Mouse (Mus musculus) right cerebral cortex, adult 18-20 months (tissue): ENCODE data around the gene Dus1l.
"Not testable (repeated sequence)": the region's sequence is repeated elsewhere in the genome, so short reads cannot be mapped to it uniquely, and the experiment has no call there.

Experiments used
- DNase-seq: peaks from one replicate; pipeline ENCODE4 v3.0.0; 2022; ENCODE audit warnings: mixed read lengths

The Dus1l gene

DNA sequence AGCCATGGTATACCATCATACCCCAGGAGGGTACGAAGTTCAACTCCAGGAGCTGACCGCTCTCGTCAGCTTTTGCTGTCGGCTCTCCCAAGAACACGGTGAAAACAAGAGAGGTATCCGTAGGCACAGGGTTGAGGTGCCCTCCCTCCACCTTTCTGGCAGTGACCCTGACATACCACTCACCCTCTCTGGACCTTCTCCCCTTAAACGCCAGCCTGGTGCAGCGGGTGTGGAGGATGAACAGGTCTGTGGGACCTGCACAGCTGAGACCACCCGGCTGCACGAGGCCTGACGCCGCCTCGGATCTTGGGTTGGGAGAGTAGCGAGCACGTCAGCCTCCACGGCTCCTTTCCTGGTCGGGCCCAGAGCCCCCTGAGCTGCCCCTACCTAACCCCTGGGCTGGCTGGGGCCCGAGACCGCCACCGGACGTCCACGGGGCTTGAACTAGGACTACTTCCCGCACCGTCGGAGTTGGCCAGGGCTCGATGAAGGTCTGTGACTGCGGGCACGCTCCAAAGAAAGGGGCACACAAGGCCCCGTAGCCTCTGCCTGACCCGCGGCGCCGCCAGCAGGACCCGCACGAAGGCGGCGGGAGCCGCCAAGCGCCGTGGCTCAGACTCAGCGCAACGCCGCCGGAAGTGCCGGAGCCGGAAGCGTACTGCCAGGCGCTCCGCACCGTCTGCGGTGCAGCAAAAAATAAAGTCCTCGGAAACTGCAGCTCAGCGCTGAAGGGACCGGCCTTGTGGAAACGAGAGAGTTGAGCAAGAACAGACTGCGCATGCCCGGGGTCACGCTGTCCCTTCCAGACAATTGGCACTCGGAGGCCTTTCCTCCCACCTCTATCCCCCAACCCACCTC, at the start of gene Dus1l:
Dus1l (minus strand) TSS at position 648 of the 858 bp plus-strand sequence.
- peak; percentile 96 for DNase-seq

DNA sequence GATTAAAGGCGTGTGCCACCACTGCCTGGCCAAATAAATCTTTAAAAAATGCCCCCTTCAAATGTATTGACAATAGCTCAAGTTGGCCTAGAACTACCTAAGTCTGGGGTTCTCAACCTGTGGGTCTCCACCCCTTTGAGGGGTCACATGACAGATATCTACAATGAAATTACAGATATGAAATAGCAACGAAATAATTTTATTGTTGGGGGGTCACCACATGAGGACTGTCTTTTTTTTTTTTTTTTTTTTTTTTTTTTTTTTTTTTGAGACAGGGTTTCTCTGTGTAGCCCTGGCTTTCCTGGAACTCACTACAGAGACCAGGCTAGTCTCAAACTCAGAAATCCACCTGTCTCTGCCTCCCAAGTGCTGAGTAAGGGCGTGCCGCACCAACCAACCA, 48.1 kb upstream of the Dus1l start:
- DNase-seq, result no peak

DNA sequence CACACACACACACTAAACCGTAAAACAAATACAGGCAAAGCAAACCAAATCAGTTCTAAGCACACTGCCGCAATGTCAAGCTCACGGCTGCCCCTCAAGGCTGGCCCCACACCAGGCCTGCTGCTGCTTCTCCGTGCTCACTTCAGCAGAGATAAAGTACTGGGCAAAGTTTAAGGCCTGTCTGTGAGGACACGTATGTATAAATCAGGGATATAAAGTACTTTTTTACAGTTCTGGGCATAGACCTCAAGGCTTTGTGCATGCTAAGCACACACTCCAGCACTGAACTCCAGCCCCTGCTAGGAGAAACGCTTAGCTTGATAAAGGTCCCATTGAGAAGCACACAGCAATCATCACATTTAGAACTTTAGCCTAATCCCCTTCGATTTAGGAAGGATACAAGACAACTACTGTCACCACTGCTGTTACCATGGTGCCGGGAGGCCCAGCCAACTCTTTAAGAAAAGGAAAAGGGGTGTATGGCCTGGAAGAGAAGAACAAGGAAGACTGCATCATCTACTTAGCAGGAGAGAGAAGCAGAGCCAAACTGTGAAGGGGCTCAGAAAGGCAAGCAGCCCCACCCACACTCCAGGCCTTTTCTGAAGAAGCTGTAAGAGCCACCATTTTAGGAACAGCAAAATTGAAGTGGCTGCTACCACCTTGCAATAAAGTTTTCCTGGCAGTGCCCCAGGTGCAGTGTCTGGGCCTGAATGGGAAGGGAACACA, 37.5 kb upstream of the Dus1l start:
- no peak for DNase-seq

DNA sequence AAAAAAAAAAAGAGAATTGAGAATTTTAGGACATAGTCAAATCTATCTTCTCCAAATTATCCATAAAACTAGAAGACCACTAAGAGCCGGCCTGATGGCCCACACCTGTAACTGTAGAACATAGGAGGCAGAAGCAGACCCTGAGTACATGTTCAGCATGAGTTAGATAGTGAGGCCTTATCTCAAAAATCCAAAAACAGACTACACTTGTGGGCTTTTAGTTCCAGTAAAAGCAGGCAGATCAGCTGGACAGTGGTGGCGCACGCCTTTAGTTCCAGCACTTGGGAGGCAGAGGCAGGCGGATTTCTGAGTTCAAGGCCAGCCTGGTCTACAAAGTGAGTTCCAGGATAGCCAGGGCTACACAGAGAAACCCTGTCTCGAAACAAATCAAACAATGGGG, 36.8 kb upstream of the Dus1l start:
- not testable (repeated sequence) for DNase-seq

DNA sequence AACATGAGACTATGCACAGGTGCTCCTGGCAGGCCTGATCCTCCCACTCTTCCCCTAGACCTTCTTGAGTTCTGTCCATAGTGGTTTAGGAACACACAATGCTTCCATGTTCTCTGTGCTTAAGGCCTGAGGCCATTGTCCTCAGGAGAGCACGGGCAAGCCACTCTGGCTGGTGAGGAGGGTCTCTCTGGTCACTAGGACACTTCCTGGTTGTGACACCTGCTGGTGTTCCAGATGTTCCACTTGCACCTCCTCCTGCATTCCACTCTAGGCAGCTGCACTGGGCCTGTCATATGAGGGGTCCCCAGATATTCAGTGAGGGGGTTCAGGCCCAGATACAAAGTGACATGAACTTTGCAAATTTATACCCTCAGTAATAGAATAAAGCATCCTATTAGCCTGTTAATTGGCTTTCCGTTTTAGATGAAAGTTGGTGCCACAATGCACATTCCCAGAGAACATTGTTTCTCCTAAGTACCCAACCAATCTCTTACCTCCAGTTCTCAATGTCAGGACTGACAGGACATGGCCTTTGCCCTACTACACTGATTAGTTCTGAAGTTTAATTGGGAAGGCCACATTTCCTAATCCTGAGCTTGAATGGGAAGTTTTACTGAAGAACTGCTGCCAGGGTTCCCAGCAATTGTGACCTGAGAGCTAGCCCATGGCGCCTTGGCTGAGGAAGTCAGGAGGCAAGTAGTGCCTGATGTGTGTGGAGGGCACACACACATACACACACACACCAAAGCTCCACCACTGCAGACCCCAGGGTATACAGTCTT, 35.6 kb upstream of the Dus1l start:
- no peak for DNase-seq

DNA sequence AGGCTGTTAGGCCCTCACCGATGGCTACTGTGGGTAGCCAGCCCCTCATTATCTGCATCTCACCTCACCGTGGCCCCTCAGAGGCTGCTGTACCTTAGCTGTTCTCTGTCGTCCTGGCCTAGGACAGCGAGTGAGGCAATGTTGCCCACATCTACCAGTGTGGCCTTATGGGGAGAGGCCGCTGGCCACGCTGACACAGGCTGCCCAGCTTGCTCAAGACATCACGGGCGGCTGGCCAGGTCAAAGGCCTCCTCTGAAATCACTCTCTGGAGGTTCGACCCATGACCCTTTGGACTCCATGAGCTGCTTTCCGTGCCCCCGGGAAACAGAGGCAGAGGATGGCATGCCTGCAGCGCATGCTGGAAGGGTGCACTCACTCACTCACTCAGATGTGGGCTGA, 34.5 kb upstream of the Dus1l start:
- no peak for DNase-seq

DNA sequence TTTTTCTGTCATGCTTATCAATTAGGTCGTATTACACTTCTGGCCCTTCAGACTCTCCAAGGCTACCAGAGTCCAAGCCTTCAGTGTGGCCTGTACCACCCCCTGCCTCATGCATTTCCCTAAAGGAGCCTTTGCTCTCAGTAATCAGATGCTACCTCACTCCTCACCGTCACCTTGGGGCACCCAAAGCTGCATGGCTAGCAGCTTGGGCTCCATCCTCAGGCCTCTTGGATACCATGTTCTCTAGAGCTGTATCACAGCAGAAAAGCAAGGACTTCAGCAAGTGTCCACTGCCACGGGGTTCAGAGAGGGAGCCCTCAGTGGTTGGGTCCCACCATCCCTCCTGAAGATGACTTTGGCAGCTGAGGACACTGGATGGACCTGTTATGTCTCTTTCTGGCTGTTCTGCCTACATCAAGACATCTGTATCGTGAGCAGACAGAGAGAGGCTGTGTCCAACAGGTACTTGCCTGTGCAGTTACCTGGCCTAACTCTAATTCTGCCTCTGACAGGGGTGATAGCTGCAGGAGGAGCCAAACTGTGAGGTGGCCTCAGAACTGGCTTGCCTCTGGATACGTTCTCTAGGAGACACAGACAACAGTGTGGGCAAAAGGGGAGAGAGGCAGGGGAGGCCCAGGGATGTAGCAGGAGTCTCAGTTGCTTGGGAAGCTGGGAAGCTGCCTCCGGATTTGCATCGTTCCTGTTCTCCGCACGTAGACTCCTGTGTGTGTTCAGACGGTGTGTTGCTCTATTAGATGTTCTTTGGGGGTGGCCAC, 33.7 kb upstream of the Dus1l start:
- no peak for DNase-seq

DNA sequence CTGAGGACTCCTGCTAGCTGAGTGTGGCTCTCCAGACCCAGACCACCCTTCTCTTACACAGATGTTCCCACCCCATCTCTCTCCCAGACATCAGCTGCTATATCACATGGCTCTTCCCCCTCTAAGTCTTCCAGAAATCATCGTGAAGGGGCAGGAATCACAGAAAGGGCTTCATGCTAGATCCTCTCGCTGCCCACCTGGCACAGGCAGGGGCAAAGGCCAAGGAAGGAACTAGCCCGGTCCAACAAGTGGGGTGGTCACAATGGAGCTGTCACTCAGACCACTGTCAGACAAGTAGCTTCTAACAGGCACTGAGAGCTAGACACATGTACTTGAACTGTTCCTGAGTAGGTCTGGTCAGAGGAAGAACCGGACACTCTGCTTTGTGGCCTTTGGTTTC, 32.2 kb upstream of the Dus1l start:
- no peak for DNase-seq

DNA sequence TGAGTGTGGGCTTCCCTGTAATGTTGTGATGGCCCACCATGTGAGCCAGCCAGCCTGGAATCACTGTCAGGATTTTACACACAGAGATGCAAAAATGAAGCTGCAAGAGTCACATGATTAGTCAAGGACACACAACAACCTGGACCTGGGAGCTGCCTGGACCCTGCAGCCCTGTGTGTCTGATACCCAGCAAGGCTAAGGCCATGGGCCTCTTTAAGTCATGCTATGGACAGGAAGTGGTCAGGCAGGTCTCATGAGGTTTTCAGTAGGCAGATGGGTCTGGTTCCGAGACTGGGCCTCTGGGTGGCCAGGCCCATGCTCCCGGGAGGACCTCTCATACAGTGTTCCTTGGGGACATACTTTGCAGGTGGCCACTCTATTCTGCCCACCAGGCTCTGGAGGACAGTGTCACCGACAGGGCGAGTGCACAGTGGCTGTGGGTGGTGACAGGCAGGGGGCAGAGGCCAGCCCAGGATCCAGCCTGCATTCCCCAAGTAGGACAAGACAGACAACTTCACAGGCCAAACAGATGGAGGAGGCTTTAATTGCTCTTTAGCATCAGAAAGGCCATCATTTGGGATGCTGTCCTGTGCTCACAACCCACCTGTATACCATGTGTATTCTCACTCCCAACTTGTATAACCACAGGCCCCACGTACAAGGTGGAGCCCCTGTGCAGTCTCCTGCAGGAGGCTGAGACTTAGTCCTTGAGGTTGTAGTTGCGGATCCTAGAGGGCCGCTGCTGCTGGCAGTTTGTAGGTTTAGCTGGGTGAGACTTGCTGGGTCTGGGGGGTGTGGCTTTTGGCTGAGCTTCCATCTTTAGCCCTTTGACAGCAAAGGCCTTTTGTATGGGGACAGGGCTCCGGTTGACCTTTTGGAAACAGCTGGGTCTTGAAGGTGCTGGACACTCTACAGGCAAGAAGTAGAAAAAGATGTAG, 30.1 kb upstream of the Dus1l start:
- DNase-seq, result no peak

DNA sequence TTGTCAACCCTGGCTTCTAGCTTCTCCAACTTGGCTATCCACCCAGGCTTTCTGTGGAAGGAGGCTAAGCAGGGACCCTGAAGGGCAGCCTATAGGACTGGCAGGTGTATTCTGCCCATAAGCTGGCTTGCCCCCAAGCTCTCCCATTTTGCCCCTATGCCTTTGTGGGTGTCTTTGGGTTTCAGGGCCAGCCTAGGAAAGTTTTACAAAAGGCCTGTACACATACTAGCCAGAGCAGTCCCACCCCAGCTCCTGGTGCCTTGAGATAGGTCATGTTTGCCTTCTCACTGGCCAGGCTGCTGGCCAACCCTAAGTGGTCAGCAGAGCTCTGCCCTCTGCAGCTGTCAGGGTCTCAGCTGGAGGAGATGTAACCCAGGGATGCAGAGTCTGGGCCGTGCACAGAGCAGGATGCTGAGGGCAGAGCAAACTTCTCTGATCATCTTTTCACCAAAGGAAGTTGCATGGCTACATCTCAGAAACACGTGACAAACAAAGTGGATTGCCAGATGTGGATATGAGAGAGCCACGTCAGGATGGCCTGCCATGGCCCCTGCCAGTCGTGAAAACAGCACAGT, 29.2 kb upstream of the Dus1l start:
- no peak for DNase-seq

DNA sequence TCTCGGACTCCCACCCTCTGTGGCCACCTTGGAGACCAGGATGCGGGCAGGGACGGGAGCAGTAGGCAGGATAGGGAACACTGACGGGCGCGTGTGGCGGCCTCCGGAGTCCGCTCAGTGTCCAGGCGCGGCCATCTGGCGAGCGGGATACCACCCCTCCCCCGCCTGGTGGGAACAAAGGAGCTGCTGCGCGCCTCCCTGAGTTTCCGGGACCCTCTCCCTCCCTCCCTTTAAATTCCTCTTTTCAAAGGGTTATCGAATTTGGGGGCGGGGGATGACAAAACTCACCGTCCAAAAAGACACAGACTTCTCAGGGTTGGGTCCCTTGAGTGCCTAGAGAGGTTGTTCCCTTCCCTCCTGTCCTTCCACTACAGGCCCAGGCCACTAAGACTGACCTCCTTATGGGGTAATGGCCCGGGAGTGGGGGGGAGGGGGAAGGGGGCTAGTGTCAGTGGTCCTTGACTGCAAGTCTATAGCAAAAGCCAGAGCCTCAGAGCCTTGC, 28.6 kb upstream of the Dus1l start:
- no peak for DNase-seq

DNA sequence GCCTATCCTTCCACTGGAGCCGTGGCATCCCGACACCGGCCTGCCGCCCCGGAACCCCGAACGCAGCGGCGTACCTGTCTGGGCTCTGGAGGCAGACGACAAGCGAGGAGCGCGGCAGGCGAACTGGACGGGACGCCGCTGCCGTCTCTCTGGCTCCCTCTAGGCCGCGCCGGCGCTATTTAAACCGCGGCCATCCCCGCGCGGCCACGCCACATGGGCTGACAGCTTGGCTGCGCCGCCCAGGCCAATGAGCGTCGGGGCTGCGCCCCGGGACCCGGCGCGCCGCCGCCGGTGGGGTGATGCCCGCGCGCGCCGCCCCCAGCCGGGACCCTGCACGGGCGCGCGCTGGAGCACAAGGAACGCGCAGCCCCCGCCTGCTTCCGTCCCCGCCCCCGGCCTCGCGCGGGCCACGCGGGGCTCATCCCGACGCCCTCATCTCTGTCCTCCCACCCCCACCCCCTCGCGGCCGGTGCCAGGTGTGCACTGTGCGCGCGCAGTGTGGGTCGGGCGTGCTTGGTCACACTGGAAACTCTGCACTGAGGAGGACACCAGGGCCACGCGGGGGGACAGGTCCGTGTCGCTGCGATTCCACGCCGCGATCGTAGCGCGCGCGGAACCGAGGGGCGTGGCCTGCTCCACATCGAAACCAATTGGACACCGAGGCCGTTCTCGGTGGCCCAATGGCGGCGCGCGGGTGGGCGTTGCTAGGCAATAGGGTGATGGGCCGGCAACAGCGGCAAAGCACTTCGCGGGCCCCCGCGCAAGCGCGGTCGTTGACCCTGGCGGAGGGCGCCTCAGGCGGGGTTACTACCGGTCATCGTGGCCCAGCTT, 28.0 kb upstream of the Dus1l start, which contains the start of gene Fasn:
Fasn (minus strand) TSS at position 592 of the 831 bp plus-strand sequence.
- peak; percentile 99 for DNase-seq

DNA sequence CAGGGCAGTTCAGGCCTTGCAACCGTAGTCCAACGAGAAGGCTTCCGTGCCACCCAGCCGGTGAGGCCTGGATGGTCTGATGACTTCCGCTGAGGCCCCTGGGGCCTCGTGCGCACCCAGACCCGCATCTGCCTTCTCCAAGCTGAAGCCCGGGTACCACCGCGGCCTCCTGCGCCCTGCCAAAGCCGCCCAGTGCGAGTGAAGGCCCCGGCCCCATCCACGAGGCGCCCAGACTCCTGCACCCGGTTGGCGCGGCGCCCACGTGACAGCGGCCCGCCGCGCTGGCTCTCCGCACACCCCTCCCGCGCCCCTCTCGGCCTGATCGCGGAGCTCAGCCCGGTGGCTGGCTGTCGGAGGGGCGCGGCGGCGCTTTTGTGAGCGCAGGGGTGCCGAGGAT, 27.3 kb upstream of the Dus1l start:
- DNase-seq, result peak; percentile 73

DNA sequence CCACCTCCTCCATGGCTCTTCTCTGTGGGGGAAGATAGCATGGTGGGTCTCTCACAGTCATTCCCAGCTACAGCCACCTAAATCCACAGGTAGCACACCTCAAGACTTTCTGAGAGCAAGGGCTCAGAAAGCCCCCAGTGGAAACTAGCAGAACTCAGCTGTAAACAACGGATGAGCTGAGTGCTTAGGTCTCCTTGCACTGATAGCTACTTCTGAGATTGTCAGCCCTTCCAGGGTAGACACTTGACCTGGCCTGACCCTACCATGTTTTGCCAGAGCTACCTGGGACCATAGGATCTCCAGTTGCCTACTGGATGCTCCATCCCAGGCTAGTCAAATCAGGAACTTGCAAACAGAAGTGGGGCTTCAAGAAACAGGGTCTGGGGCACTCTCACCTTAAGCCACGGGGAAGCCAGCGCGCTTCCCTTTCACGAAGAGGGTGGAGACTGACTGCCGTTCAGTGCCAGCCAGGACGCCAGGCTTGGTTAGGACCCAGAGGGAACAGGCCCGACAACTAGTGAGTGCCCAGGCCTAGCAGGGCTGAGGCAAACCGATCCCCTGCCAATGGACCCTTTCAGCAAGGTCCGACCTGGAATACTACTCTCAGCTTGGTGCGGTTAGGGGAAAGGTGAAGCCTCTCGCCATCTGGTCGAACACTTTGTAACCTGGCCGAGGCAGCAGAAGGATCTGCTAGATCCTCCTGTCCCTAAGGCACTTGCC, 26.8 kb upstream of the Dus1l start:
- DNase-seq, result no peak

DNA sequence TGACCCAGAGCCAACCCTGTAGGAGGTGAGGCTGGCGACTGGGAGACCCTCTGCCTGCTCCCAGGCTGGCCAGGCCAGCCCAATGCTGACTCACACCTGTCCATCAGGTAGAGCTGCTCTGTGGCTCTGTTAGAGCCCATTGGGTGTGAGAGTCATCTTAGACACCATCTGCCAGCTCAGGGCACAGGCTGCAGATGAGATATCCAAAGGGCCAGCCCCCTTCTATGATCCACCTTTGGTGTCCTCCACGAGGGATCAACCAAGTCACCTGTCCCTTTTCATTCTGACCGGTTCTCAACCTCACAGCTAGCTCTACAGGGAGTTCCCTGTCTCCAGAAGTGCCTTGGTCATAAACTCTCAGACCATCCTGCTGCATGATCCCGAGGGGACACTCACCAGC, 26.1 kb upstream of the Dus1l start:
- DNase-seq, result no peak

DNA sequence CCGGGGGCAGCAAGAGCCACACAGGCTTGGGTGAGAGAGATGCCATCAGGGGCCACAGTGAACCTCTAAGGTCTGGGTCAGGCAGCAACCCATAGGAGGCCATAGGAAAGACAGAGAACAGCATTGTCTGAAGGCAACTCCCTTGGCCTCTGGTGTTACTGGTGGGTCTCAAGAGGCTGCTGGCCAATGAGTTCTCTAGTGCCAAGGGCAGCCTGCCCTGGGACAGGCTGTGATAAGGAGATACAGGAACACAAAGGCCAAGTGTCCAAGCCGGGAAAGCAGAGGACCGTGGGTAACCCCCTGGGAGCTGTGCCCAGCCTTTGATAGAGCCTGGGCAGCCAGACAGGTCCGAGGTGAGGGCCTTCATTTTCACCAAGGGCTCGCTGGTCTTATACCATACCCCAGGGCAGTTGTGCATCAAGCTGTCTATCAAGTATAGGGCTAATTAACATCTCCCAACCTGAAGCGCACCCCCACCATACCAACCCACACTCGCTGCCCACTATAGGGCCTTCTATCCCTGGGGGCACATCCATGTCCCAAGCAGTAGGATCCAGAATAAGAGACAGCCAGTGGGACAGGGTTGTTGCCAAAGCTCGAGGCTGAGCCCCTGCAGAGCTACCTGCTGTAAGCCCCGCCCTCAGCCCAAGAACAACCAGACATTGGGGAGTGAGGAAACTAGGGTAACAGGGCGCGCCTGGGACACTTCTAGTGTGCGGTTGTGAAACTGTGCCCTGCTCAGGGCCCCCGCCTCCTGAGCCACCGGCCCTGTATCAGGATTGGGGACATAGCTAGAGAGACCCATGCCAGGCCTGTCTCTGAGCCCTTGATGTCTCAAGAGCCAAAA, 25.1 kb upstream of the Dus1l start:
- DNase-seq, result peak; percentile 30

DNA sequence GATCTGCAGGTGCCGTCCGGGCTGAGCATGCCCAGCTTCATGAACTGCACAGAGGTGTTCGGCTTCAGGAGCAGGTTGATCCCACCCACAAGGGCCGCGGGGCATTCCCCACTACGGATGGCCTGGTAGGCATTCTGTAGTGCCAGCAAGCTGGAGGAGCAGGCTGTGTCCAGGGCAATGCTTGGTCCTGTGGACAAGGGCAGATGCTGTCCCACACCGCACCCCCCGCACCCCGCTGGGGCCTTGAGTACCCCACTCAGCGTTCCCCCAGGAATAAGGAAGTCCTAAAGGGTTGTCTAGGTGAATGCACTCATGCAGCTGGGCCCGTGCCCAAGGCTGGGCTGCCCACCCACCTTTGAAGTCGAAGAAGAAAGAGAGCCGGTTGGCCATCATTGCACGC, 24.3 kb upstream of the Dus1l start:
- no peak for DNase-seq

DNA sequence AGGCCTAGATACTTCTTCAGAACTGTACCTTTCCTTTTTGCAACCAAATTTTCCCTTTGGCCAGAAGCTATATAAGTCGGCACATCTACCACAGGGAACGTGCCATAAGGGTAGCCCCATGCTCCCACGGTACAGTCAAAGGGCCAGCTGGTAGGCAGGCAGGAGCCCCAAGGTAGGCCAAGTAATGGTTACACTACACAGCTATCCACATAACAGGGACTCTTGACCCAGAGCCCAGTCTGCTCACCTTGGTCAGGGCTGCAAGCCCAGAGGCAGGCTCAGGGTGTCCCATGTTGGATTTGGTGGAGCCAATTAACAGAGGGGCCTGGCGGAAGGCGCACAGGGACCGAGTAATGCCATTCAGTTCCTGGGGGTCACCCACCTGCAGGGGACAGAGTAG, 23.4 kb upstream of the Dus1l start:
- no peak for DNase-seq
